Mouse (Mus musculus) ES-E14 (cell line): Measurements from ENCODE around the gene Rps12. TPM values are rescaled to one million over a fixed set of nuclear protein-coding genes. Genes with fewer than 3 reads are reported as not detected.

ENCODE experiments used
- DNase-seq: peaks from one replicate; pipeline ENCODE4 v3.0.0-alpha.2; 2013; ENCODE audit warnings: low read depth, low spot score
- H3K27ac ChIP-seq: 2 replicates; pipeline ENCODE4 v1.5.1; 2012; ENCODE audit warnings: low read depth, mild to moderate bottlenecking, low read length, moderate library complexity, mixed read lengths; ENCODE audit not compliant: poor library complexity, insufficient read depth, severe bottlenecking
- H3K36me3 ChIP-seq: 2 replicates; pipeline ENCODE4 v1.6.1; 2012; ENCODE audit warnings: mild to moderate bottlenecking, low read length, moderate library complexity, mixed read lengths; ENCODE audit not compliant: control insufficient read depth, poor library complexity, insufficient read depth, severe bottlenecking
- H3K4me1 ChIP-seq, 2 experiments: fragments of 150-350 bp in 1 of 2; sonication (generic) in 1 of 2; 2 replicates each; pipeline ENCODE4 v1.6.1; 2012; ENCODE audit warnings: low read length in 2 of 2, mild to moderate bottlenecking in 1 of 2, mixed read lengths in 1 of 2; ENCODE audit not compliant: control insufficient read depth in 2 of 2, insufficient read depth in 2 of 2, poor library complexity in 1 of 2
- H3K4me3 ChIP-seq, 2 experiments: fragments of 150-350 bp in 1 of 2; sonication (generic) in 1 of 2; 2 replicates each; pipeline ENCODE4 v1.5.1; 2012; ENCODE audit warnings: low read length in 2 of 2, low read depth in 1 of 2, mild to moderate bottlenecking in 1 of 2, mixed read lengths in 1 of 2; ENCODE audit not compliant: insufficient read depth in 1 of 2, poor library complexity in 1 of 2, severe bottlenecking in 1 of 2
- H3K9ac ChIP-seq: 2 replicates; pipeline ENCODE4 v1.6.1; 2012; ENCODE audit warnings: low read depth, mild to moderate bottlenecking, low read length, mixed read lengths; ENCODE audit not compliant: poor library complexity, insufficient read depth, severe bottlenecking
- H3K9me3 ChIP-seq: fragments of 150-350 bp; sonication (generic); 2 replicates; pipeline ENCODE4 v1.6.1; 2012; ENCODE audit warnings: low read depth, mild to moderate bottlenecking, low read length; ENCODE audit not compliant: control insufficient read depth, insufficient read depth
- CHD2 ChIP-seq: IDR thresholded peaks from 2 replicates; pipeline ENCODE4 v1.6.1; 2014; ENCODE audit warnings: mild to moderate bottlenecking, low read depth, low read length, inconsistent platforms
- HCFC1 ChIP-seq: IDR thresholded peaks from 2 replicates; pipeline ENCODE4 v1.6.1; 2012; ENCODE audit warnings: low read length, inconsistent platforms, borderline replicate concordance; ENCODE audit not compliant: insufficient read depth
- MAFK ChIP-seq: IDR thresholded peaks from 2 replicates; pipeline ENCODE4 v1.6.1; 2014; ENCODE audit warnings: mild to moderate bottlenecking, low read depth, low read length, inconsistent platforms; ENCODE audit not compliant: insufficient read depth
- ZC3H11A ChIP-seq: IDR thresholded peaks from 2 replicates; pipeline ENCODE4 v1.6.1; 2012; ENCODE audit warnings: low read depth, mild to moderate bottlenecking, inconsistent platforms, low read length, borderline replicate concordance
- ZNF384 ChIP-seq: IDR thresholded peaks from 2 replicates; pipeline ENCODE4 v1.6.1; 2012; ENCODE audit warnings: low read depth, low read length, inconsistent platforms
- in situ Hi-C, 2 experiments: fragments of 600-800 bp; cut with MboI; formaldehyde crosslinking; loops; one replicate each; pipeline ENCODE4 v1.15.1; 2025; ENCODE audit warnings: low sequenced_read_pairs in 2 of 2, inconsistent platforms in 1 of 2; ENCODE audit not compliant: unreplicated experiment in 2 of 2
- total RNA-seq: library from RNA; depleted of rRNA; stranded (reverse); fragments of 300-350 nt; gene quantifications from 2 replicates; pipeline ENCODE4 v1.2.3, GENCODE M21; 2012

Rps12 gene
- total RNA-seq, 1 experiment = 4,411 TPM

- Histone ChIP-seq H3K4me1 (peaks cover 0 to 19% of the 10 kb centered on the region in 2 experiments; a peak in 2 of 4 replicates), H3K36me3 (no peaks in the 10 kb centered on the region), H3K4me3 (no peak overlapping the region), H3K27ac (no peak overlapping the region), H3K9ac (no peak overlapping the region), H3K9me3 (no peaks in the 10 kb centered on the region)
- no peak for TF ChIP-seq ZNF384
- TF ChIP-seq MAFK = 0 out of 2 replicates have a peak, but pooled peaks have one; percentile 31
- in situ Hi-C loops = loop anchor here (25.0 kb wide), 3 partner anchors 281 to 506 kb away; partner anchors contain the start of genes Taar8a (in 1 of the 2), Taar8b (in 1 of the 2), Taar8c (in 1 of the 2) and Taar9 (in 1 of the 2)
- DNase-seq = no peak
These were observed 19.1 kb upstream of the Rps12 start for GRCm38 (mm10) chr10:23806201-23806600.

GRCm38 (mm10) chr10:23804665-23805064 lies 17.6 kb upstream of the Rps12 start:
- DNase-seq = no peak
- no peak overlapping the region for H3K27ac ChIP-seq
- H3K4me1 ChIP-seq = peaks cover 0 to 16% of the 10 kb centered on the region in 2 experiments; a peak in 2 of 4 replicates
- no peaks in the 10 kb centered on the region for H3K36me3 ChIP-seq
- H3K4me3 ChIP-seq = no peak overlapping the region
- in situ Hi-C loops = loop anchor here (25.0 kb wide), 3 partner anchors 283 to 508 kb away; partner anchors contain the start of genes Taar8a (in 1 of the 2), Taar8b (in 1 of the 2), Taar8c (in 1 of the 2) and Taar9 (in 1 of the 2)
- H3K9me3 ChIP-seq = no peaks in the 10 kb centered on the region
- H3K9ac ChIP-seq = no peak overlapping the region
- no peak for TF ChIP-seq CHD2

GRCm38 (mm10) chr10:23802911-23803310 lies 15.8 kb upstream of the Rps12 start:
- Histone ChIP-seq H3K36me3 (no peaks in the 10 kb centered on the region; the same call in 1 of the 2 replicates), H3K4me3 (no peak overlapping the region), H3K4me1 (peaks cover 0 to 15% of the 10 kb centered on the region in 2 experiments; a peak in 2 of 4 replicates), H3K27ac (no peak overlapping the region), H3K9me3 (no peaks in the 10 kb centered on the region), H3K9ac (no peak overlapping the region)
- TF ChIP-seq ZC3H11A (no peak), MAFK (no peak), HCFC1 (no peak), CHD2 (no peak), ZNF384 (no peak)
- in situ Hi-C loops = loop anchor here (25.0 kb wide), 3 partner anchors 284 to 509 kb away; partner anchors contain the start of genes Taar8a (in 1 of the 2), Taar8b (in 1 of the 2), Taar8c (in 1 of the 2) and Taar9 (in 1 of the 2)
- DNase-seq = no peak

- no peak for DNase-seq
- TF ChIP-seq MAFK (no peak), ZC3H11A (no peak), HCFC1 (no peak), ZNF384 (no peak), CHD2 (no peak)
- in situ Hi-C loops = loop anchor here (25.0 kb wide), 4 partner anchors 287 to 812 kb away; partner anchors contain the start of genes Taar8a (in 1 of the 2), Taar8b (in 1 of the 2), Taar8c (in 1 of the 2) and Taar9 (in 1 of the 2)
These were observed 12.9 kb upstream of the Rps12 start for GRCm38 (mm10) chr10:23799933-23800332.

More at GRCm38 (mm10) chr10:23799933-23800332, 12.9 kb upstream of the Rps12 start:
- no peaks in the 10 kb centered on the region; the same call in 1 of the 2 replicates for H3K36me3 ChIP-seq
- H3K4me1 ChIP-seq = peaks cover 2% of the 10 kb centered on the region in 2 experiments; a peak in 1 of 4 replicates
- no peak overlapping the region for H3K4me3 ChIP-seq
- H3K27ac ChIP-seq = no peak overlapping the region
- H3K9ac ChIP-seq = no peak overlapping the region
- no peaks in the 10 kb centered on the region for H3K9me3 ChIP-seq
